Mouse (Mus musculus) B cell, adult (primary cell): ENCODE results near the gene Slc9c1. TPM values are rescaled to one million over a fixed set of nuclear protein-coding genes. Genes with fewer than 3 reads are reported as not detected.

Experiments
- total RNA-seq: library from RNA; stranded (reverse); gene quantifications from 4 replicates; pipeline ENCODE4 v1.2.4, GENCODE M21; 2023; ENCODE audit not compliant: inconsistent age

The Slc9c1 gene
- total RNA-seq, result 0.13 to 0.24 TPM in 2 of 4 replicates, not detected in the others

GRCm38 (mm10) chr16:45535009-45535408 is at the start of gene Slc9c1:
Gene Slc9c1, plus strand, starts transcription at chr16:45535309.

GRCm38 (mm10) chr16:45492927-45493326 is 42.2 kb upstream of the Slc9c1 start, which contains the start of gene Gm609:
Gene Gm609, minus strand, starts transcription at chr16:45492969.

GRCm38 (mm10) chr16:45531950-45532349 is 3.2 kb upstream of the Slc9c1 start, which contains the start of gene Gm17783:
Gene Gm17783, minus strand, starts transcription at chr16:45532050.

GRCm38 (mm10) chr16:45610267-45610666 is 75.2 kb downstream of the Slc9c1 start, which contains the start of gene Gcsam:
Gene Gcsam, plus strand, starts transcription at chr16:45610380.

GRCm38 (mm10) chr16:45653934-45654332 is 118.8 kb downstream of the Slc9c1 start, which contains the start of gene BC016579:
Gene BC016579, minus strand, starts transcription at chr16:45654068.

Other genes with a start within 250 kb of the Slc9c1 start
- gene Cd200, start 126.3 kb upstream of the Slc9c1 start, total RNA-seq, result 44.8 to 64.0 TPM (median 54.7 TPM) in 4 replicates
- not detected in 4 replicates for gene Gm609, start 42.3 kb upstream of the Slc9c1 start, total RNA-seq
- not detected in 4 replicates for gene Gm17783, start 3.3 kb upstream of the Slc9c1 start, total RNA-seq
- 0.36 to 0.66 TPM (median 0.56 TPM) in 4 replicates for gene Gcsam, start 75.1 kb downstream of the Slc9c1 start, total RNA-seq
- not detected in 4 replicates for gene BC016579, start 118.8 kb downstream of the Slc9c1 start, total RNA-seq
- not detected in 4 replicates for gene Tmprss7, start 158.3 kb downstream of the Slc9c1 start, total RNA-seq
- gene Tagln3, start 189.3 kb downstream of the Slc9c1 start, total RNA-seq, result not detected in 4 replicates
- gene Abhd10, start 207.6 kb downstream of the Slc9c1 start, total RNA-seq, result 31.6 to 40.2 TPM (median 33.8 TPM) in 4 replicates